Mouse (Mus musculus): ENCODE data around the gene Mrc2. TPM values are rescaled to one million over a fixed set of nuclear protein-coding genes. Genes with fewer than 3 reads are reported as not detected.

The Mrc2 gene
- total RNA-seq (2023) = 0.54 and 0.91 TPM in 2 replicates

DNA sequence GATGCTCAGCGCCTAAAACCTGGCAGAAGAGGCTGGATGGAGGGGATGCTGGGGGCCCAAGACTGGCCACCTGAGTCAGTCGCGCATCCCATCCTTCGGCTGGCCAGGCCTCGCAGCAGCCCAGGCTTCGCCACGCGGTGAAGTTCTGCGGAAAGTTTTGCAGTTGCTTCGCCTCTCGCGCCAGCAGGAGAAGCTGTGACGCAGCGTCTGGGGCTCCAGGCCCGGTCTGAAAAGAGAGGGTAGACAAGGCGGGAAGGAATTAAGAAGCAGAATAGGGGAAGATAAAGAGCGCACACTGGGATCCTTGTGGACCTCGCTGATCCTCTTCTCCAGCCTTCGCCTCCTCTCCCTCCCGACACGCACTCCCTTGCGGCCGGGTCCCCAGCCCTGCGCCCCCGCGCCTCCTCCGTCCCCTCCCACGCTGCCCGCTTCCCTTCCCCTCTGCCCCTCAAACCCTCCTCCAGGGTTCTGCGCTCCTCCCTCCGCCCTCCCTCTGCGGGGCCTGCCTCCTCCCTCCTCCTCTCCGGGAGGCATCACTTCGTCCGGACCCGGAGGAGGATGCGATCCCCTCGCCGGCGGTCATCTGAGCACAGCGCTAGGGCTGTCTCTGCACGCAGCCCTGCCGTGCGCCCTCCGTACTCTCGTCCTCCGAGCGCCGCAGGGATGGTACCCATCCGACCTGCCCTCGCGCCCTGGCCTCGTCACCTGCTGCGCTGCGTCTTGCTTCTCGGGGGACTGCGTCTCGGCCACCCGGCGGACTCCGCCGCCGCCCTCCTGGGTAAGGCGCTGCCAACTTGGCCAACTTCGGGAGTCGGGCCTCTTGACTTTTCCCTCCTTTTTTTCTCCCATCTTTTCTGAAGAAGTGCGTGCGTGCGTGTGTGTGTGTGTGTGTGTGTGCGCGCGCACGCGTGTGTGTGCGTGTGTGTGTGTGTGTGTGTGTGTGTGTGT lies at the start of gene Mrc2:
TSS of gene Mrc2 (plus strand) at position 520 of the 948 bp plus-strand sequence.

Other genes with a start within 250 kb of the Mrc2 start
- gene Efcab3, start 229.1 kb upstream of the Mrc2 start, total RNA-seq (2023) = not detected in 2 replicates
- gene Mettl2, start 166.2 kb upstream of the Mrc2 start, total RNA-seq (2023) = 7.5 and 12.1 TPM in 2 replicates
- gene Gm10842, start 145.8 kb upstream of the Mrc2 start, total RNA-seq (2023) = not detected in 2 replicates
- 40.9 and 46.6 TPM in 2 replicates for gene Tlk2, start 113.8 kb upstream of the Mrc2 start, total RNA-seq (2023)
- not detected in 2 replicates for gene March10, start 164.1 kb downstream of the Mrc2 start, total RNA-seq (2023)

Measured in neutrophil, adult 65 days (primary cell).